19 mouse cellular contexts compared by ENCODE assay signal in genomic region chr4:4304666-4305065, GRCm38 (mm10).
A peak's percentile ranks its signal among the peaks of the same experiment; 100 is the strongest.
DNase-seq lines count a peak whose midpoint lies in the region; ATAC-seq and TF ChIP-seq lines count a peak whose summit lies in the region.
"Had no signal": no experiment of that assay in that cellular context is flagged by ENCODE, and none has a peak within 500 bp of the region (broad histone marks: within the 10 kb centered on the region; RNA-seq: fewer than 3 reads in every experiment).

No protein-coding gene starts in this region.

- H3K9me3 ChIP-seq in lung, postnatal 0 days (ENCODE audit: low read length): no peaks in the 10 kb centered on the region
- H3K9me3 ChIP-seq in forebrain, embryonic 11.5 days (ENCODE audit: control insufficient read depth, low read length): no peaks in the 10 kb centered on the region
- H3K9me3 ChIP-seq: forebrain, embryonic 13.5 days; hindbrain, embryonic 10.5 days; limb, embryonic 15.5 days; midbrain, embryonic 10.5 days; neural tube, embryonic 12.5 days had no signal

- H3K9ac ChIP-seq in lung, postnatal 0 days (replicated peaks; ENCODE audit: low read depth): no peak overlapping the region
- no peak overlapping the region for H3K9ac ChIP-seq in forebrain, embryonic 11.5 days (ENCODE audit: low read length)
- H3K9ac ChIP-seq: forebrain, embryonic 13.5 days; limb, embryonic 15.5 days; neural tube, embryonic 12.5 days had no signal

- H3K36me3 ChIP-seq in lung, postnatal 0 days (ENCODE audit: insufficient read depth, low read length): no peaks in the 10 kb centered on the region
- H3K36me3 ChIP-seq in forebrain, embryonic 11.5 days (ENCODE audit: control insufficient read depth, insufficient read depth, low read length): no peaks in the 10 kb centered on the region
- H3K36me3 ChIP-seq: hindbrain, embryonic 10.5 days; limb, embryonic 15.5 days; midbrain, embryonic 10.5 days; neural tube, embryonic 12.5 days had no signal

- H3K27ac ChIP-seq in lung, postnatal 0 days (ENCODE audit: low read length): no peak overlapping the region
- H3K27ac ChIP-seq in forebrain, embryonic 11.5 days (ENCODE audit: low read depth, low read length): no peak overlapping the region
- H3K27ac ChIP-seq: forebrain, embryonic 13.5 days; hindbrain, embryonic 10.5 days; midbrain, embryonic 10.5 days; neural tube, embryonic 12.5 days had no signal

- H3K4me1 ChIP-seq in lung, postnatal 0 days (ENCODE audit: insufficient read depth, low read depth, low read length): no peaks in the 10 kb centered on the region
- H3K4me1 ChIP-seq in forebrain, embryonic 11.5 days (replicated peaks; ENCODE audit: control insufficient read depth, insufficient read depth, low read length): no peaks in the 10 kb centered on the region
- H3K4me1 ChIP-seq: forebrain, embryonic 13.5 days; hindbrain, embryonic 10.5 days; limb, embryonic 15.5 days; midbrain, embryonic 10.5 days; neural tube, embryonic 12.5 days had no signal

- H3K4me2 ChIP-seq in lung, postnatal 0 days (replicated peaks; ENCODE audit: low read depth, low read length): no peak overlapping the region
- H3K4me2 ChIP-seq in forebrain, embryonic 11.5 days (ENCODE audit: low read depth, low read length, severe bottlenecking): no peak overlapping the region
- H3K4me2 ChIP-seq: forebrain, embryonic 13.5 days; heart, embryonic 11.5 days; limb, embryonic 15.5 days; neural tube, embryonic 12.5 days had no signal

- H3K4me3 ChIP-seq in lung, postnatal 0 days (ENCODE audit: low read depth, low read length): no peak overlapping the region
- no peak overlapping the region for H3K4me3 ChIP-seq in forebrain, embryonic 11.5 days (ENCODE audit: low read depth, low read length)
- H3K4me3 ChIP-seq: forebrain, embryonic 13.5 days; hindbrain, embryonic 10.5 days; limb, embryonic 15.5 days; midbrain, embryonic 10.5 days; neural tube, embryonic 12.5 days had no signal

- DNase-seq in embryo, embryonic 10 days (ENCODE audit: low spot score): peak; percentile 4
- DNase-seq in embryo, embryonic 11 days: no peak
- peak; percentile 2 for DNase-seq in heart, postnatal 25 days (ENCODE audit: low spot score)
- DNase-seq in heart, postnatal 14 days: no peak
- peak; percentile 4 for DNase-seq in lung, postnatal 36 days
- DNase-seq in lung, postnatal 0 days (ENCODE audit: low spot score): no peak
- peak; percentile 10 for DNase-seq in gastrocnemius, postnatal 14 days
- no peak for DNase-seq in forebrain, embryonic 11.5 days (ENCODE audit: low spot score)
- DNase-seq: cerebellum, adult 9-11 months; layer of hippocampus, adult 9-11 months; lung, postnatal 14 days; right cerebral cortex, postnatal 14 days; thymus, postnatal 4 days had no signal

- no peak for TF ChIP-seq EP300 in lung, postnatal 0 days (IDR thresholded peaks at IDR 0.05)

- intact Hi-C loops in heart, postnatal 25 days (cut with DNase I): no loop called here
- intact Hi-C loops in heart, postnatal 14 days (cut with DNase I): no loop called here
- intact Hi-C loops in gastrocnemius, postnatal 14 days (cut with DNase I; ENCODE audit: low total_unique reads): no loop called here

- no peaks in the 10 kb centered on the region for H3K27me3 ChIP-seq in lung, postnatal 0 days (replicated peaks; ENCODE audit: insufficient read depth, low read length)
- no peaks in the 10 kb centered on the region for H3K27me3 ChIP-seq in forebrain, embryonic 11.5 days (ENCODE audit: control insufficient read depth, insufficient read depth, low read length)
- H3K27me3 ChIP-seq: forebrain, embryonic 13.5 days; limb, embryonic 15.5 days; neural tube, embryonic 12.5 days had no signal

- no peak for TF ChIP-seq CTCF in lung, postnatal 0 days (IDR thresholded peaks at IDR 0.05)

- ATAC-seq in lung, postnatal 0 days: no peak
- no peak for ATAC-seq in forebrain, embryonic 11.5 days (replicated peaks; ENCODE audit: low FRiP score)
- ATAC-seq: forebrain, embryonic 13.5 days had no signal

- 79% methylated on average over 1 of the region's 1 CpGs for WGBS in lung, postnatal 0 days
- WGBS in forebrain, embryonic 11.5 days: 74% methylated on average over 1 of the region's 1 CpGs

Comparison
In these comparisons a context has a peak if more than half of its experiments do, and no peak if none do; other contexts are left out.
1. DNase-seq: peak in embryo, embryonic 10 days (single experiment), heart, postnatal 25 days (single experiment), lung, postnatal 36 days (single experiment) and gastrocnemius, postnatal 14 days (single experiment); none in embryo, embryonic 11 days (single experiment), heart, postnatal 14 days (0 of 2), lung, postnatal 0 days (single experiment) and forebrain, embryonic 11.5 days (single experiment).